Mouse (Mus musculus): ENCODE data around the gene Slc25a54.

GRCm38 (mm10) chr3:109034411-109034810 is 45.9 kb upstream of the Slc25a54 start:
- TF ChIP-seq CTCF (IDR thresholded peaks at IDR 0.05; ENCODE audit: borderline replicate concordance, insufficient read depth, low read depth, low read length) (no peak), POLR2A (IDR thresholded peaks at IDR 0.05; ENCODE audit: borderline replicate concordance, insufficient read depth, low read length) (no peak)

Measured in cerebellum, adult 2 months (tissue).